ENCODE assay signal across 32 mouse cellular contexts in the genomic region with DNA sequence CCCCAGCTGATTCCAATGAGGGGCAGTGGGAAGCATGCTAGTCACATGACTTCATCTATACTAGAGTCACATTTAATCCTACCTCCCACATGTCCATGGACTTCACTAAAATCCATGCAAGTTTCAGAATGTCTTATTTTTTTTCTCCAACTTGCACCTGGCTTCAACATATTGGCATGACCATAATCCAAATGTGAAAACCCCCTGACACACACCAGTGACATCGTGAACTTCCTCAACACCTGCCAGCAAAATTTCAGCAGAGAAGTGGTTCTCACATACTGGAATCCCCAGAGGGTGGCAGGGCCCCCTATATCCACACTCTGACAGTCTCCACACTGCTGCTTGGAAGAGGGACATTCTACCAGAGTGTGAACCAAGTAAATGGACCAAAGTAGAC. TPM values are rescaled to one million over a fixed set of nuclear protein-coding genes. Genes with fewer than 3 reads are reported as not detected.
"Had no signal": no experiment of that assay in that cellular context is flagged by ENCODE, and none has a peak within 500 bp of the region (broad histone marks: within the 10 kb centered on the region; RNA-seq: fewer than 3 reads in every experiment).

No protein-coding gene starts in this region.

- H3K4me2 ChIP-seq: limb, embryonic 12.5 days; limb, embryonic 13.5 days; limb, embryonic 15.5 days; liver, embryonic 11.5 days; liver, embryonic 12.5 days; liver, embryonic 13.5 days; liver, embryonic 15.5 days; lung, embryonic 14.5 days; lung, embryonic 15.5 days; midbrain, embryonic 12.5 days; midbrain, embryonic 13.5 days; midbrain, embryonic 15.5 days; neural tube, embryonic 12.5 days had no signal

- DNase-seq: left cerebral cortex, postnatal 4 days; liver; liver, embryonic 13.5 days; liver, postnatal 0 days; lung, adult 18-20 months; lung, adult 2 months; lung, embryonic 14.5 days; lung, postnatal 10 days; lung, postnatal 14 days; lung, postnatal 36 days; lung, postnatal 4 days had no signal

- ATAC-seq: liver, embryonic 12.5 days; liver, postnatal 0 days; lung, postnatal 0 days; midbrain, embryonic 13.5 days; midbrain, embryonic 15.5 days; midbrain, embryonic 16.5 days had no signal

- H3K27me3 ChIP-seq: limb, embryonic 12.5 days; limb, embryonic 13.5 days; limb, embryonic 15.5 days; liver, embryonic 12.5 days; liver, embryonic 13.5 days; liver, embryonic 15.5 days; lung, embryonic 15.5 days; megakaryocyte, embryonic 14.5 days; midbrain, embryonic 12.5 days; midbrain, embryonic 13.5 days; midbrain, embryonic 15.5 days; neural tube, embryonic 12.5 days had no signal

- H3K9ac ChIP-seq: limb, embryonic 12.5 days; limb, embryonic 13.5 days; limb, embryonic 15.5 days; liver, embryonic 12.5 days; liver, embryonic 13.5 days; liver, embryonic 14.5 days; liver, embryonic 15.5 days; liver, postnatal 0 days; lung, embryonic 14.5 days; lung, embryonic 15.5 days; midbrain, embryonic 12.5 days; midbrain, embryonic 13.5 days; midbrain, embryonic 15.5 days; neural tube, embryonic 12.5 days had no signal

- H3K27ac ChIP-seq: limb, embryonic 10.5 days; limb, embryonic 12.5 days; limb, embryonic 13.5 days; limb, embryonic 15.5 days; liver, embryonic 12.5 days; liver, embryonic 13.5 days; liver, embryonic 14.5 days; liver, embryonic 15.5 days; lung, embryonic 15.5 days; macrophage; midbrain, embryonic 10.5 days; midbrain, embryonic 12.5 days; midbrain, embryonic 13.5 days; midbrain, embryonic 15.5 days; neural tube, embryonic 12.5 days had no signal

- H3K36me3 ChIP-seq: limb, embryonic 10.5 days; limb, embryonic 12.5 days; limb, embryonic 13.5 days; limb, embryonic 15.5 days; liver, embryonic 12.5 days; liver, embryonic 13.5 days; liver, embryonic 15.5 days; lung, embryonic 15.5 days; midbrain, embryonic 10.5 days; midbrain, embryonic 12.5 days; midbrain, embryonic 13.5 days; midbrain, embryonic 15.5 days; neural tube, embryonic 12.5 days had no signal

- H3K4me1 ChIP-seq: limb, embryonic 10.5 days; liver, embryonic 12.5 days; liver, embryonic 13.5 days; liver, embryonic 15.5 days; megakaryocyte, embryonic 14.5 days had no signal

- H3K9me3 ChIP-seq: limb, embryonic 10.5 days; limb, embryonic 12.5 days; limb, embryonic 13.5 days; limb, embryonic 15.5 days; liver, embryonic 12.5 days; liver, embryonic 13.5 days; liver, embryonic 15.5 days; lung, embryonic 15.5 days; megakaryocyte, embryonic 14.5 days; midbrain, embryonic 10.5 days; midbrain, embryonic 12.5 days; midbrain, embryonic 13.5 days; midbrain, embryonic 15.5 days; neural tube, embryonic 12.5 days had no signal

- H3K4me3 ChIP-seq: limb, embryonic 10.5 days; limb, embryonic 12.5 days; limb, embryonic 13.5 days; limb, embryonic 15.5 days; liver, embryonic 12.5 days; liver, embryonic 13.5 days; liver, embryonic 15.5 days; lung, embryonic 15.5 days; megakaryocyte, embryonic 14.5 days; midbrain, embryonic 10.5 days; midbrain, embryonic 12.5 days; midbrain, embryonic 13.5 days; midbrain, embryonic 15.5 days; myocyte; neural tube, embryonic 12.5 days had no signal

RNA-seq across cellular contexts. Expression of a gene that starts 57.7 kb away (rescaled TPM):
- total RNA-seq: megakaryocyte-erythroid progenitor cell, adult 5-6 weeks; monocyte, adult 5-6 weeks had no signal
